Mouse (Mus musculus) MEL (cell line): ENCODE data around the gene Kcnip1. TPM values are rescaled to one million over a fixed set of nuclear protein-coding genes. Genes with fewer than 3 reads are reported as not detected.

Experiments
- DNase-seq: peaks from one replicate; pipeline ENCODE4 v3.0.0; 2011; ENCODE audit warnings: low read depth, low spot score
- H3K27ac ChIP-seq: 2 replicates; pipeline ENCODE4 v1.5.1; 2012; ENCODE audit warnings: low read depth, mild to moderate bottlenecking, control low read depth, low read length, moderate library complexity; ENCODE audit not compliant: control insufficient read depth
- H3K27me3 ChIP-seq, 2 experiments: fragments of 150-350 bp in 1 of 2; sonication (generic) in 1 of 2; 2 replicates each; pipeline ENCODE4 v1.6.1; 2012; ENCODE audit warnings: low read length in 2 of 2, mild to moderate bottlenecking in 2 of 2, improper control_type of control experiment in 1 of 2, moderate library complexity in 1 of 2; ENCODE audit not compliant: insufficient read depth in 2 of 2, control insufficient read depth in 1 of 2
- H3K36me3 ChIP-seq, 2 experiments: 2 replicates each; pipeline ENCODE4 v1.6.1; 2012 to 2014; ENCODE audit warnings: low read length in 2 of 2, improper control_type of control experiment in 1 of 2, inconsistent platforms in 1 of 2, mild to moderate bottlenecking in 1 of 2; ENCODE audit not compliant: insufficient read depth in 2 of 2, control insufficient read depth in 1 of 2
- H3K4me1 ChIP-seq, 2 experiments: fragments of 150-350 bp in 1 of 2; sonication (generic) in 1 of 2; 2 replicates each; pipeline ENCODE4 v1.6.1; 2012; ENCODE audit warnings: low read length in 2 of 2, improper control_type of control experiment in 1 of 2, mild to moderate bottlenecking in 1 of 2; ENCODE audit not compliant: insufficient read depth in 2 of 2, control insufficient read depth in 1 of 2
- H3K4me3 ChIP-seq, 2 experiments: fragments of 150-350 bp in 1 of 2; sonication (generic) in 1 of 2; 2 replicates each; pipeline ENCODE4 v1.5.1; 2012; ENCODE audit warnings: low read depth in 2 of 2, low read length in 2 of 2, mild to moderate bottlenecking in 2 of 2, moderate library complexity in 2 of 2, control low read depth in 1 of 2, improper control_type of control experiment in 1 of 2; ENCODE audit not compliant: control insufficient read depth in 1 of 2, insufficient read depth in 1 of 2
- H3K79me2 ChIP-seq: 2 replicates; pipeline ENCODE4 v1.6.1; 2012; ENCODE audit warnings: mild to moderate bottlenecking, low read length, moderate library complexity; ENCODE audit not compliant: control insufficient read depth, poor library complexity, insufficient read depth
- H3K9ac ChIP-seq: 2 replicates; pipeline ENCODE4 v1.6.1; 2012; ENCODE audit warnings: low read depth, mild to moderate bottlenecking, control low read depth, low read length, moderate library complexity; ENCODE audit not compliant: control insufficient read depth, poor library complexity, severe bottlenecking
- H3K9me3 ChIP-seq: fragments of 150-350 bp; sonication (generic); replicated peaks from 2 replicates; pipeline ENCODE4 v1.6.1; 2012; ENCODE audit warnings: mild to moderate bottlenecking, low read length, improper control_type of control experiment, moderate library complexity; ENCODE audit not compliant: insufficient read depth
- BHLHE40 ChIP-seq: IDR thresholded peaks from 2 replicates; pipeline ENCODE4 v1.6.1; 2012; ENCODE audit warnings: low read depth, mild to moderate bottlenecking, inconsistent platforms, low read length, improper control_type of control experiment, borderline replicate concordance
- CHD1 ChIP-seq: IDR thresholded peaks from 2 replicates; pipeline ENCODE4 v1.6.1; 2012; ENCODE audit warnings: low read depth, mild to moderate bottlenecking, inconsistent platforms, low read length, improper control_type of control experiment
- CHD2 ChIP-seq: IDR thresholded peaks from 2 replicates; pipeline ENCODE4 v1.6.1; 2011; ENCODE audit warnings: low read length, improper control_type of control experiment
- CTCF ChIP-seq, 3 experiments: IDR thresholded peaks in 2 of 3; conservative IDR thresholded peaks in 1 of 3; 2 replicates each; pipeline ENCODE4 v1.5.1; 2011 to 2012; ENCODE audit warnings: low read length in 3 of 3, low read depth in 2 of 3, mild to moderate bottlenecking in 2 of 3, improper control_type of control experiment in 1 of 3, inconsistent platforms in 1 of 3, mixed read lengths in 1 of 3, moderate library complexity in 1 of 3; ENCODE audit not compliant: control insufficient read depth in 1 of 3, insufficient read depth in 1 of 3, poor library complexity in 1 of 3, severe bottlenecking in 1 of 3
- E2F4 ChIP-seq: IDR thresholded peaks from 2 replicates; pipeline ENCODE4 v1.6.1; 2011; ENCODE audit warnings: low read depth, low read length, improper control_type of control experiment, borderline replicate concordance
- EP300 ChIP-seq, 2 experiments: IDR thresholded peaks; 2 replicates each; pipeline ENCODE4 v1.6.1; 2011; ENCODE audit warnings: improper control_type of control experiment in 2 of 2, low read length in 2 of 2, low read depth in 1 of 2, mild to moderate bottlenecking in 1 of 2
- GABPA ChIP-seq: IDR thresholded peaks from 2 replicates; pipeline ENCODE4 v1.6.1; 2012; ENCODE audit warnings: low read depth, mild to moderate bottlenecking, inconsistent platforms, low read length, improper control_type of control experiment, moderate library complexity
- KAT2A ChIP-seq: conservative IDR thresholded peaks from 2 replicates; pipeline ENCODE4 v1.6.1; 2012; ENCODE audit warnings: low read depth, low read length, improper control_type of control experiment, inconsistent platforms
- MAZ ChIP-seq: IDR thresholded peaks from 2 replicates; pipeline ENCODE4 v1.6.1; 2012; ENCODE audit warnings: low read depth, mild to moderate bottlenecking, inconsistent platforms, low read length, improper control_type of control experiment
- MEF2A ChIP-seq: IDR thresholded peaks from 2 replicates; pipeline ENCODE4 v1.6.1; 2014; ENCODE audit warnings: low read depth, mild to moderate bottlenecking, inconsistent platforms, low read length, improper control_type of control experiment; ENCODE audit not compliant: poor library complexity, insufficient replicate concordance, severe bottlenecking; ENCODE audit errors: extremely low read depth
- MXI1 ChIP-seq: IDR thresholded peaks from 2 replicates; pipeline ENCODE4 v1.6.1; 2011; ENCODE audit warnings: mild to moderate bottlenecking, low read depth, low read length, improper control_type of control experiment
- MYB ChIP-seq: IDR thresholded peaks from 2 replicates; pipeline ENCODE4 v1.6.1; 2011; ENCODE audit warnings: mild to moderate bottlenecking, low read depth, low read length, improper control_type of control experiment
- MYC ChIP-seq: IDR thresholded peaks from 2 replicates; pipeline ENCODE4 v1.6.1; 2011; ENCODE audit warnings: low read depth, mild to moderate bottlenecking, low read length, improper control_type of control experiment, moderate library complexity
- POLR2AphosphoS2 ChIP-seq: IDR thresholded peaks from 2 replicates; pipeline ENCODE4 v1.6.1; 2011; ENCODE audit warnings: low read length, improper control_type of control experiment
- POLR2AphosphoS5 ChIP-seq: IDR thresholded peaks from 2 replicates; pipeline ENCODE4 v1.6.1; 2012; ENCODE audit warnings: low read depth, borderline replicate concordance, mild to moderate bottlenecking, inconsistent platforms, low read length, moderate library complexity, mixed read lengths
- RCOR1 ChIP-seq: IDR thresholded peaks from 2 replicates; pipeline ENCODE4 v1.6.1; 2012; ENCODE audit warnings: low read depth, mild to moderate bottlenecking, inconsistent platforms, low read length, improper control_type of control experiment
- TAL1 ChIP-seq: IDR thresholded peaks from 2 replicates; pipeline ENCODE4 v1.6.1; 2012; ENCODE audit warnings: mild to moderate bottlenecking, inconsistent platforms, low read length, moderate library complexity, mixed read lengths
- TBP ChIP-seq: IDR thresholded peaks from 2 replicates; pipeline ENCODE4 v1.8.0; 2011; ENCODE audit warnings: low read depth, low read length, improper control_type of control experiment
- UBTF ChIP-seq: IDR thresholded peaks from 2 replicates; pipeline ENCODE4 v1.6.1; 2012; ENCODE audit warnings: low read depth, mild to moderate bottlenecking, inconsistent platforms, low read length, improper control_type of control experiment, moderate library complexity, borderline replicate concordance; ENCODE audit not compliant: insufficient read depth
- ZKSCAN1 ChIP-seq: IDR thresholded peaks from 2 replicates; pipeline ENCODE4 v1.6.1; 2012; ENCODE audit warnings: low read depth, mild to moderate bottlenecking, inconsistent platforms, low read length, improper control_type of control experiment, moderate library complexity
- ZNF384 ChIP-seq: IDR thresholded peaks from 2 replicates; pipeline ENCODE4 v1.6.1; 2012; ENCODE audit warnings: low read depth, mild to moderate bottlenecking, inconsistent platforms, low read length, improper control_type of control experiment
- polyA plus RNA-seq, 2 experiments: library from polyadenylated mRNA; stranded (reverse) in 1 of 2; unstranded in 1 of 2; fragments of >175 nt in 1 of 2; fragments of >200 nt in 1 of 2; gene quantifications; 2 replicates each; pipeline versions ENCODE4 v1.2.1 to v1.2.4; 2012; ENCODE audit warnings: low replicate concordance in 2 of 2, low read depth in 1 of 2; ENCODE audit not compliant: insufficient read length in 2 of 2, insufficient read depth in 1 of 2, missing spikeins in 1 of 2
- total RNA-seq: library from RNA; depleted of rRNA; stranded (reverse); fragments of 300-350 nt; gene quantifications from 2 replicates; pipeline ENCODE4 v1.2.3, GENCODE M21; 2012

Gene Kcnip1
- total and polyA plus RNA-seq, 3 experiments: 0.04 to 0.06 TPM; not detected in 1

GRCm38 (mm10) chr11:33756624-33757023 lies 236.3 kb downstream of the Kcnip1 start:
- H3K4me3 ChIP-seq: no peak overlapping the region
- no peak overlapping the region for H3K9ac ChIP-seq
- no peaks in the 10 kb centered on the region for H3K79me2 ChIP-seq
- H3K27me3 ChIP-seq: peaks cover 2 to 5% of the 10 kb centered on the region in 2 experiments; a peak in 1 of 4 replicates
- H3K36me3 ChIP-seq: no peaks in the 10 kb centered on the region
- no peak for TF ChIP-seq GABPA
- TF ChIP-seq MAZ: no peak
- TF ChIP-seq KAT2A: no peak
- TF ChIP-seq POLR2AphosphoS2: no peak
- no peak for TF ChIP-seq E2F4
- no peak for TF ChIP-seq BHLHE40
- no peak for TF ChIP-seq MYC
- TF ChIP-seq UBTF: no peak
- TF ChIP-seq CHD1: no peak
- TF ChIP-seq, all 39 proteins: peak for 0
- Histone ChIP-seq H3K4me1 (no peaks in the 10 kb centered on the region), H3K9me3 (no peaks in the 10 kb centered on the region), H3K27ac (no peak overlapping the region)
- DNase-seq: no peak

- H3K27ac ChIP-seq: no peak overlapping the region
- H3K4me3 ChIP-seq: no peak overlapping the region
- no peaks in the 10 kb centered on the region for H3K79me2 ChIP-seq
- no peak for TF ChIP-seq CTCF (IDR thresholded peaks at IDR 0.05 in 2 of 3, conservative IDR thresholded peaks at IDR 0.05 in 1 of 3; ENCODE audit: control insufficient read depth in 1 of 3, insufficient read depth in 1 of 3, low read depth in 2 of 3, low read length in 3 of 3, poor library complexity in 1 of 3, severe bottlenecking in 1 of 3)
- no peak for TF ChIP-seq GABPA
- TF ChIP-seq ZKSCAN1: no peak
- no peak for TF ChIP-seq CHD1
- TF ChIP-seq MXI1: no peak
- TF ChIP-seq BHLHE40: no peak
- no peak for TF ChIP-seq TAL1
- TF ChIP-seq EP300 (IDR thresholded peaks at IDR 0.05; ENCODE audit: low read depth in 1 of 2, low read length in 2 of 2): no peak
- no peak for TF ChIP-seq ZNF384
- no peak for TF ChIP-seq E2F4
- TF ChIP-seq MEF2A: no peak
- no peak for TF ChIP-seq POLR2AphosphoS5
- TF ChIP-seq RCOR1: no peak
- TF ChIP-seq MYB: no peak
- TF ChIP-seq TBP: no peak
- TF ChIP-seq CHD2: no peak
- TF ChIP-seq, all 39 proteins: peak for 0
- DNase-seq: no peak
- Histone ChIP-seq H3K36me3 (no peaks in the 10 kb centered on the region), H3K27me3 (no peaks in the 10 kb centered on the region; a peak in 1 of 4 replicates), H3K4me1 (no peaks in the 10 kb centered on the region), H3K9ac (no peak overlapping the region), H3K9me3 (no peaks in the 10 kb centered on the region)
Observed at GRCm38 (mm10) chr11:33752431-33752873, 240.5 kb downstream of the Kcnip1 start.
